Mouse (Mus musculus) lung, postnatal 0 days (tissue): ENCODE measurements around the gene Hoxc8. TPM values are rescaled to one million over a fixed set of nuclear protein-coding genes. Genes with fewer than 3 reads are reported as not detected.

Experiments
- ATAC-seq: fragments of 200-750 bp; cut with Nextera tagmentation; 2 replicates; pipeline ENCODE4 v1.8.0; 2017; ENCODE audit warnings: moderate library complexity
- DNase-seq: peaks from one replicate; pipeline ENCODE4 v3.0.0-alpha.2; 2016; ENCODE audit warnings: low spot score
- H3K27ac ChIP-seq: fragments of 300-500 bp; sonication (generic); 2 replicates; pipeline ENCODE4 v1.5.1; 2014; ENCODE audit warnings: antibody characterized with exemption, mild to moderate bottlenecking, low read length, mixed read lengths
- H3K27me3 ChIP-seq: fragments of 300-500 bp; sonication (generic); replicated peaks from 2 replicates; pipeline ENCODE4 v1.6.1; 2014; ENCODE audit warnings: low read length, mixed read lengths; ENCODE audit not compliant: insufficient read depth
- H3K36me3 ChIP-seq: fragments of 300-500 bp; sonication (generic); 2 replicates; pipeline ENCODE4 v1.6.1; 2014; ENCODE audit warnings: low read length, mixed read lengths; ENCODE audit not compliant: insufficient read depth
- H3K4me1 ChIP-seq: fragments of 300-500 bp; sonication (generic); 2 replicates; pipeline ENCODE4 v1.6.1; 2014; ENCODE audit warnings: antibody characterized with exemption, low read depth, low read length, mixed read lengths; ENCODE audit not compliant: insufficient read depth
- H3K4me2 ChIP-seq: fragments of 300-500 bp; sonication (generic); replicated peaks from 2 replicates; pipeline ENCODE4 v1.6.1; 2014; ENCODE audit warnings: low read depth, mild to moderate bottlenecking, low read length, moderate library complexity, mixed read lengths
- H3K4me3 ChIP-seq: fragments of 300-500 bp; sonication (generic); 2 replicates; pipeline ENCODE4 v1.5.1; 2014; ENCODE audit warnings: low read depth, low read length
- H3K9ac ChIP-seq: fragments of 300-500 bp; sonication (generic); replicated peaks from 2 replicates; pipeline ENCODE4 v1.6.1; 2014; ENCODE audit warnings: low read depth, mild to moderate bottlenecking
- H3K9me3 ChIP-seq: fragments of 300-500 bp; sonication (generic); 2 replicates; pipeline ENCODE4 v1.6.1; 2016; ENCODE audit warnings: low read length, mixed read lengths
- CTCF ChIP-seq: IDR thresholded peaks from 2 replicates; pipeline ENCODE4 v1.5.1; 2016; ENCODE audit warnings: antibody characterized with exemption, mild to moderate bottlenecking
- EP300 ChIP-seq: IDR thresholded peaks from 2 replicates; pipeline ENCODE4 v1.6.1; 2016; ENCODE audit warnings: antibody characterized with exemption, mild to moderate bottlenecking, control low read depth
- WGBS: fragments of 180-500 bp; shearing (Covaris S2); extraction: QIAGEN DNeasy Blood & Tissue Kit; methylation state at CpG from one replicate; pipeline ENCODE4 v1.1.7; 2014; 5-methylcytosine and 5-hydroxymethylcytosine counted together
- polyA plus RNA-seq: library from polyadenylated mRNA; unstranded; fragments of >200 nt; fragmentation: Nextera tagmentation; extraction: Ambion mirVana; gene quantifications from 2 replicates; pipeline ENCODE4 v1.2.1, GENCODE M21; 2015

Hoxc8 gene
- polyA plus RNA-seq, 1 experiment from 2014 or later, result not detected

- no peak for ATAC-seq
- H3K27me3 ChIP-seq, result peaks cover 86% of the 10 kb centered on the region
- no peaks in the 10 kb centered on the region for H3K9me3 ChIP-seq
- peak overlapping the region; percentile 49 for H3K4me2 ChIP-seq
- H3K4me1 ChIP-seq, result no peaks in the 10 kb centered on the region
- no peak overlapping the region for H3K27ac ChIP-seq
- H3K9ac ChIP-seq, result no peak overlapping the region
- no peaks in the 10 kb centered on the region for H3K36me3 ChIP-seq
- H3K4me3 ChIP-seq, result peak overlapping the region; percentile 35
- WGBS, result 2% methylated on average over 37 of the region's 37 CpGs
- DNase-seq, result no peak
- no peak for TF ChIP-seq EP300
- no peak for TF ChIP-seq CTCF
These were observed 13.6 kb upstream of the Hoxc8 start for GRCm38 (mm10) chr15:102976631-102977422.

- H3K4me1 ChIP-seq, result no peaks in the 10 kb centered on the region
- H3K9ac ChIP-seq, result no peak overlapping the region
- no peaks in the 10 kb centered on the region for H3K36me3 ChIP-seq
- DNase-seq, result no peak
- ATAC-seq, result no peak
- peak overlapping the region; percentile 35 for H3K4me3 ChIP-seq
- WGBS, result 2% methylated on average over 13 of the region's 16 CpGs
- H3K9me3 ChIP-seq, result no peaks in the 10 kb centered on the region
- no peak for TF ChIP-seq CTCF
- TF ChIP-seq EP300, result no peak
- peak overlapping the region; percentile 49 for H3K4me2 ChIP-seq
- H3K27ac ChIP-seq, result no peak overlapping the region
- H3K27me3 ChIP-seq, result peaks cover 87% of the 10 kb centered on the region
These were observed 12.9 kb upstream of the Hoxc8 start for GRCm38 (mm10) chr15:102977423-102977974.

- Histone ChIP-seq H3K27ac (no peak overlapping the region), H3K4me2 (no peak overlapping the region), H3K27me3 (peaks cover 86% of the 10 kb centered on the region), H3K9me3 (no peaks in the 10 kb centered on the region), H3K36me3 (no peaks in the 10 kb centered on the region), H3K4me1 (no peaks in the 10 kb centered on the region), H3K4me3 (no peak overlapping the region), H3K9ac (no peak overlapping the region)
- ATAC-seq (no peak), DNase-seq (no peak)
- 7% methylated on average over 13 of the region's 13 CpGs for WGBS
- TF ChIP-seq CTCF (no peak), EP300 (no peak)
These were observed 11.5 kb upstream of the Hoxc8 start for GRCm38 (mm10) chr15:102978615-102979515.

GRCm38 (mm10) chr15:102979936-102980335 is 10.5 kb upstream of the Hoxc8 start:
- no peak overlapping the region for H3K9ac ChIP-seq
- ATAC-seq, result no peak

GRCm38 (mm10) chr15:102980352-102980751 is 10.1 kb upstream of the Hoxc8 start:
- no peak overlapping the region for H3K4me3 ChIP-seq
- H3K4me2 ChIP-seq, result no peak overlapping the region
- peaks cover 89% of the 10 kb centered on the region for H3K27me3 ChIP-seq
- H3K9ac ChIP-seq, result no peak overlapping the region
- 5% methylated on average over 11 of the region's 11 CpGs for WGBS
- no peak for TF ChIP-seq CTCF
- no peak for TF ChIP-seq EP300
- DNase-seq, result no peak
- no peak overlapping the region for H3K27ac ChIP-seq
- H3K36me3 ChIP-seq, result no peaks in the 10 kb centered on the region
- H3K9me3 ChIP-seq, result no peaks in the 10 kb centered on the region
- H3K4me1 ChIP-seq, result no peaks in the 10 kb centered on the region
- ATAC-seq, result no peak

More at GRCm38 (mm10) chr15:102979936-102980335, 10.5 kb upstream of the Hoxc8 start:
- Histone ChIP-seq H3K4me2 (no peak overlapping the region), H3K27ac (no peak overlapping the region), H3K9me3 (no peaks in the 10 kb centered on the region), H3K4me3 (no peak overlapping the region), H3K4me1 (no peaks in the 10 kb centered on the region), H3K27me3 (peaks cover 89% of the 10 kb centered on the region), H3K36me3 (no peaks in the 10 kb centered on the region)
- 0% methylated on average over 1 of the region's 1 CpGs for WGBS
- TF ChIP-seq CTCF, result no peak
- TF ChIP-seq EP300, result no peak
- DNase-seq, result no peak

GRCm38 (mm10) chr15:102980912-102981311 is 9.5 kb upstream of the Hoxc8 start:
- H3K36me3 ChIP-seq, result no peaks in the 10 kb centered on the region
- ATAC-seq, result no peak
- DNase-seq, result no peak
- no peaks in the 10 kb centered on the region for H3K4me1 ChIP-seq
- no peak for TF ChIP-seq CTCF
- no peak for TF ChIP-seq EP300
- H3K27me3 ChIP-seq, result peaks cover 89% of the 10 kb centered on the region
- H3K4me3 ChIP-seq, result no peak overlapping the region; the same call in 1 of the 2 replicates
- H3K4me2 ChIP-seq, result no peak overlapping the region
- no peak overlapping the region for H3K27ac ChIP-seq
- WGBS, result 1% methylated on average over 14 of the region's 14 CpGs
- H3K9ac ChIP-seq, result no peak overlapping the region
- no peaks in the 10 kb centered on the region for H3K9me3 ChIP-seq
